Mouse (Mus musculus): ENCODE results near the gene Rpl3. TPM values are rescaled to one million over a fixed set of nuclear protein-coding genes. Genes with fewer than 3 reads are reported as not detected.

Gene Rpl3
- polyA plus RNA-seq, 1 experiment from 2014 or later = 548 TPM

DNA sequence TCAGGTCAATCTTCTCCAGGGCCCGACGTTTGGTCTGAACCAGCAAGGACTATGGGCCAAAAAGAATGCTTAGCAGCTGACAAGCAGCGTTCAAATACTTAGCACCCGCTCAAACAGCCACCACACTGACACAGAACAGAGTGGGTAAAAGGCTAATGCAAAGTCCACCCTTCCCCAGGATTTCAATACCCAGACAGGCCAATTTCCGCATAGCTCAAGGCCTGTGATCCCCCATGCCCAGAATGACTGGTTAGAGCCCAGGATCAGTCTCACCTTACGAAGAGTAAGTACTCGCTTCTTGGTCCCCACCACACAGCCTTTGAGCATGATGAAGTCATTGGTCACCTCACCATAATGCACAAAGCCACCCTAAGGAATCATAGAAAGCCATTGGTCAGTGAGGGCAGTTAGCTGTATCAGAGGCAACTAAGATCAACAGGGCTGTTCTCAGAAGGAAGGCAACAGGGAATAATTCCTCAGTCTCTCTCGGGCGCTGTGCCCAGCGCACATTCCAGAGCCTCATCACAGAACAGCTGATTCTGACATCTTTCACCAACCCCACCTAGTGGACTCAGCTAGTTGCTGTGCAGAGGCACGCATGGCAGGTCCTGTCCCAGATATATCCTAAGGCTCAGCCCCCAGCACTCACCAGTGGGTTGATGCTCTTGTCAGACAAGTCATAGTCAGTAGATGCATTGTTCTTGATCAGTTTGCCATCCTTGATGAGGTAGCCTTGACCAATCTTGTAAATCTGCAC lies 13.4 kb downstream of the Rpl3 start:
- peaks cover 34% of the 10 kb centered on the region for H3K36me3 ChIP-seq (ENCODE audit: control insufficient read depth, insufficient read depth, low read length)
- 78% methylated on average over 11 of the region's 11 CpGs for WGBS
- no peak for ATAC-seq
- no peak overlapping the region for H3K27ac ChIP-seq (ENCODE audit: low read length)
- H3K4me2 ChIP-seq (ENCODE audit: low read length) = no peak overlapping the region
- H3K4me1 ChIP-seq (ENCODE audit: control insufficient read depth, insufficient read depth, low read length) = peaks cover 19% of the 10 kb centered on the region
- no peak overlapping the region for H3K9ac ChIP-seq (ENCODE audit: low read depth, low read length)
- no peak overlapping the region for H3K4me3 ChIP-seq (ENCODE audit: low read depth, low read length)
- H3K27me3 ChIP-seq (ENCODE audit: control insufficient read depth, insufficient read depth, low read depth, low read length) = no peaks in the 10 kb centered on the region
- no peaks in the 10 kb centered on the region for H3K9me3 ChIP-seq (replicated peaks; ENCODE audit: control insufficient read depth, low read length, poor library complexity, severe bottlenecking)

DNA sequence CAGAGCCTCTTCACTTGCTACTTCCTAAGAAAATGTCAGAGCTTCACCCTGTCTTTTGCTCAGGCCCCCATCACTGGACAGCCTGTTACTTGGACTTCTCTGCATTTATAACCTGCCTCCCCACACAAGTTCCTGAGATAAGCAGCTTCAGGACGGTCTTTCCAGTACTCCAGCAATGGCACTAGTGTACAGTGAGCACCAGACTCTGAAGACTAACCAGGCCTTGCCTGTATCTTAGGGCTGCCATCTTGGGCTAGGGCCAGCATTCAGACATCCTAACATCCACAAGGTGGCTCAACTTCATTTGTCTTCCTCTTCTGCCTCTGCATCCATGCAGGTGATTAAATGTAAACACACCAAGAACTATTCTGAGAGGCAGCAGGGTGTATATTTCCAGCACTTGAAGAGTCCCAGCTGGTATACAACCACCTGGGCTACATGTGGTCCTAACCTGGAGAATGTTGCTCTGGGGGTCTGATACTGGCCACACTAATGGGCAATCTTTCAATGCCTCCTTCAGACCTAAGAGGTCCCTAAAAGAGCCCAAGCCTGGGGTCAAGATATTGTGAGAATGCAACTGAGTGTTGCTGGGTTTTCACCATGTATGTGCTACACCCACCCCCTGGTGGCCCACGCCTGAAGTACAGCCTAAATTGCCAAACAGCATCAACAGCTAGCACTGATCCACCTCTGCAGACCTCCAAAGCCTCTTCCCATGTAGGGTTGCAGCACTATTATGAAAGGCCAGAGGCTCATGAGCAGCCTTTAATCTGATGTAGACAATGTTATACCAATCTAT lies 15.1 kb downstream of the Rpl3 start:
- Histone ChIP-seq H3K4me2 (ENCODE audit: low read length) (no peak overlapping the region), H3K4me1 (ENCODE audit: control insufficient read depth, insufficient read depth, low read length) (peaks cover 10% of the 10 kb centered on the region), H3K4me3 (ENCODE audit: low read depth, low read length) (no peak overlapping the region), H3K36me3 (ENCODE audit: control insufficient read depth, insufficient read depth, low read length) (peaks cover 34% of the 10 kb centered on the region), H3K27me3 (ENCODE audit: control insufficient read depth, insufficient read depth, low read depth, low read length) (no peaks in the 10 kb centered on the region), H3K27ac (ENCODE audit: low read length) (no peak overlapping the region), H3K9ac (ENCODE audit: low read depth, low read length) (no peak overlapping the region), H3K9me3 (replicated peaks; ENCODE audit: control insufficient read depth, low read length, poor library complexity, severe bottlenecking) (no peaks in the 10 kb centered on the region)
- ATAC-seq = peak; percentile 34; the same call in 1 of the 2 replicates
- 6% methylated on average over 2 of the region's 2 CpGs for WGBS

DNA sequence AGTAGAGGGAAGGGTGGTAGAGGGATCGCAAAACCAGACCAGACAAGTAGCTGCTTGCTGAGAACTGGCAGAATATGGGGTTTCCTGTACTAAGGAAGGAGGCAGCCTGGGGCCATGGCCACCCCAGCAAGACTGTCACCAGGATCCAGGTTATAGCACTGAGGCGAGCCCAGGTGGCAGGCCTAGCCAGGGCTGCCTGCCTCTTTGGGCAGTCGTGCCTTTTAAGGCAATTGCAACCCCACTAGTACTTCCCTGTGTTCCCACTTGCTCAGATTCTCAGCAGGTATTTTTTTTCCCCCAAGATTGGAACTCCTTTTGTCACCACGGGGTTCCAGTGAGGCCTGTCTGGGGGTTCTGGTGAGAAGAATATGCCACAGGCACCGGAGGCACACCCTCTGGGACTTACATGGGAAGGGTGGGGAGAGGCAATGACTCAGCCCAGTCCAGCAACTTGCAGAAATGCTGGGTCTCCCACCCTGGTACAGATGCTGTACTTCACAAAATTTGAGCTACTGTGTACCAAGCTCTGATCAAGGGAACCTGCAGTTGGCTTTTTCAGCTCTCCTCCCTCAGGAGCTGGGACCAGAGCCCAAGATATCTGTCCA lies 15.8 kb downstream of the Rpl3 start:
- H3K4me3 ChIP-seq (ENCODE audit: low read depth, low read length) = no peak overlapping the region
- 33% methylated on average over 5 of the region's 5 CpGs for WGBS
- peaks cover 3% of the 10 kb centered on the region for H3K4me1 ChIP-seq (ENCODE audit: control insufficient read depth, insufficient read depth, low read length)
- 0 out of 2 replicates have a peak overlapping the region, but pooled peaks have one; percentile 14 for H3K9ac ChIP-seq (ENCODE audit: low read depth, low read length)
- H3K4me2 ChIP-seq (ENCODE audit: low read length) = no peak overlapping the region
- ATAC-seq = no peak
- H3K27me3 ChIP-seq (ENCODE audit: control insufficient read depth, insufficient read depth, low read depth, low read length) = no peaks in the 10 kb centered on the region
- no peak overlapping the region for H3K27ac ChIP-seq (ENCODE audit: low read length)
- H3K9me3 ChIP-seq (replicated peaks; ENCODE audit: control insufficient read depth, low read length, poor library complexity, severe bottlenecking) = no peaks in the 10 kb centered on the region
- H3K36me3 ChIP-seq (ENCODE audit: control insufficient read depth, insufficient read depth, low read length) = peaks cover 30% of the 10 kb centered on the region

DNA sequence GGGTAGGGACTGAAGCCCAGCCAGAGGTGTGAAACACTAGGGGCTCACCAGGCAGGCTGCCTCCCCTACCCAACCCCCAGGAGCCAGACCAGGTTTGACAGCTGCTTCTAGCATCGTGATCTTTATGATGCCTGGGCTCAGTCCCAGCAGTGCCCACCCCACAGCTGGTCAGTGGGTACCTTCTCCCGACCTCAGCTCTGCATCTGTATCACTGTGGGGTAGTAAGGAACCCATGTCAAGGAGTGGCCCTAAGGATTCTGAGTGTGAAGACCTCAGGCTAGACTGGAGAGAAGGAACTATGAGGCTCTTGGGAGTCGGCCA lies 16.3 kb downstream of the Rpl3 start:
- no peak for ATAC-seq
- H3K9ac ChIP-seq (ENCODE audit: low read depth, low read length) = 0 out of 2 replicates have a peak overlapping the region, but pooled peaks have one; percentile 14
- H3K27ac ChIP-seq (ENCODE audit: low read length) = no peak overlapping the region
- H3K36me3 ChIP-seq (ENCODE audit: control insufficient read depth, insufficient read depth, low read length) = peaks cover 29% of the 10 kb centered on the region
- no peak overlapping the region for H3K4me3 ChIP-seq (ENCODE audit: low read depth, low read length)
- H3K4me1 ChIP-seq (ENCODE audit: control insufficient read depth, insufficient read depth, low read length) = no peaks in the 10 kb centered on the region
- no peaks in the 10 kb centered on the region for H3K27me3 ChIP-seq (ENCODE audit: control insufficient read depth, insufficient read depth, low read depth, low read length)
- H3K9me3 ChIP-seq (replicated peaks; ENCODE audit: control insufficient read depth, low read length, poor library complexity, severe bottlenecking) = no peaks in the 10 kb centered on the region
- H3K4me2 ChIP-seq (ENCODE audit: low read length) = no peak overlapping the region
- WGBS = 56% methylated on average over 3 of the region's 3 CpGs

DNA sequence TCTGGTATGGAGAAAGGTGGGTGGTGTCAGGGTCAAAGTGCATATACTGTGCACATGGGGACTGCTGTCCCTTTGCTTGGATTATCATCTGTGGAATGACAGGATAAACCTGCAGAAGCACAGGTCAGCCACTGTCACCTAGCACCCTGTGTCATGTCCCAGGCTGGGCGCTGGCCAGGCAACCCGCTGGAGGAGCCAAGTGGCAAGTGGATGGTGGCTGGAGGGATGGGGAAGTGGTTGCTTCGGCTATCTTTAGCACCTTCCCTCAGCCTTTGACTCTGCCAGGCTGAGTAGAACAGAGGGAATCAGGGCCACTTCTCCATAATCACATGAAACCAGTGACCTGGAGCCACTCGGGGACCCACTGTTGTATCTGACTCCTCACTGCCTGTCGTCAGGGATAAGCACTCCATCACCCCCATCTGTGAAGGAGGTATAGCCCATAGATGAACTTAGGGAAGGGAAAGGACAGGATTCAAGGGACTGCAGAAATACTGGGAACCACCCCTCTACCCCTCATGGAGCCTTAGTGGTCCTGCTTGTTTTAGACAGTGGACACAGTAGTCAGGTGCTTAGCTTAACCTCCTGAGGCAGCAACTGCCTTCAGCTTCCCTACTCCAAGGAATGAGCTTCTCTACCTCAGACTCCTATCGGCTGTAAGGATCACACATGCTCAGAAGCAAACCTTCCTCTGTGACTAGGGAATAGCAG lies 16.9 kb downstream of the Rpl3 start:
- no peaks in the 10 kb centered on the region for H3K27me3 ChIP-seq (ENCODE audit: control insufficient read depth, insufficient read depth, low read depth, low read length)
- H3K36me3 ChIP-seq (ENCODE audit: control insufficient read depth, insufficient read depth, low read length) = peaks cover 26% of the 10 kb centered on the region
- no peak overlapping the region for H3K9ac ChIP-seq (ENCODE audit: low read depth, low read length)
- no peaks in the 10 kb centered on the region for H3K9me3 ChIP-seq (replicated peaks; ENCODE audit: control insufficient read depth, low read length, poor library complexity, severe bottlenecking)
- WGBS = 69% methylated on average over 6 of the region's 6 CpGs
- no peak for ATAC-seq
- no peak overlapping the region for H3K27ac ChIP-seq (ENCODE audit: low read length)
- no peak overlapping the region for H3K4me2 ChIP-seq (ENCODE audit: low read length)
- no peaks in the 10 kb centered on the region for H3K4me1 ChIP-seq (ENCODE audit: control insufficient read depth, insufficient read depth, low read length)
- no peak overlapping the region for H3K4me3 ChIP-seq (ENCODE audit: low read depth, low read length)

DNA sequence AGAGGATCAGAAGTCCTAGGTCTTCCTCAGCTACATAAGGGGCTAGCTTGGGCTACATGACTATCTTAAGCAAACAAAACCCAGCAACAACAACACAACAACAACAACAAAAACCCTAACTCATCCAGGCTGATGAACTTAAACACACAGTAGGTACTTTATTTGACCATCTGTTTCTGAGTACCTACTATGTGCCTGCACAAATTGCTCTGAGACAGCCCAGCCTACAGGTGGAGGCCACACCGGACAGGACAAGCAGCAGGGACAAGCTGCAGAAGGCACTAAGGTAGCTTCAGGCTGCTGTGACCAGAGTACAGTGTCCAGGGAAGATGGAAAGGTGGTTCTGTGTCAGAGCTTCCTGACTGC lies 18.4 kb downstream of the Rpl3 start:
- Histone ChIP-seq H3K36me3 (ENCODE audit: control insufficient read depth, insufficient read depth, low read length) (peaks cover 15% of the 10 kb centered on the region), H3K27me3 (ENCODE audit: control insufficient read depth, insufficient read depth, low read depth, low read length) (no peaks in the 10 kb centered on the region), H3K4me3 (ENCODE audit: low read depth, low read length) (no peak overlapping the region), H3K4me1 (ENCODE audit: control insufficient read depth, insufficient read depth, low read length) (no peaks in the 10 kb centered on the region), H3K27ac (ENCODE audit: low read length) (no peak overlapping the region), H3K9me3 (replicated peaks; ENCODE audit: control insufficient read depth, low read length, poor library complexity, severe bottlenecking) (no peaks in the 10 kb centered on the region), H3K4me2 (ENCODE audit: low read length) (no peak overlapping the region), H3K9ac (ENCODE audit: low read depth, low read length) (no peak overlapping the region)
- ATAC-seq = no peak
- WGBS = 100% methylated on average over 1 of the region's 1 CpGs

DNA sequence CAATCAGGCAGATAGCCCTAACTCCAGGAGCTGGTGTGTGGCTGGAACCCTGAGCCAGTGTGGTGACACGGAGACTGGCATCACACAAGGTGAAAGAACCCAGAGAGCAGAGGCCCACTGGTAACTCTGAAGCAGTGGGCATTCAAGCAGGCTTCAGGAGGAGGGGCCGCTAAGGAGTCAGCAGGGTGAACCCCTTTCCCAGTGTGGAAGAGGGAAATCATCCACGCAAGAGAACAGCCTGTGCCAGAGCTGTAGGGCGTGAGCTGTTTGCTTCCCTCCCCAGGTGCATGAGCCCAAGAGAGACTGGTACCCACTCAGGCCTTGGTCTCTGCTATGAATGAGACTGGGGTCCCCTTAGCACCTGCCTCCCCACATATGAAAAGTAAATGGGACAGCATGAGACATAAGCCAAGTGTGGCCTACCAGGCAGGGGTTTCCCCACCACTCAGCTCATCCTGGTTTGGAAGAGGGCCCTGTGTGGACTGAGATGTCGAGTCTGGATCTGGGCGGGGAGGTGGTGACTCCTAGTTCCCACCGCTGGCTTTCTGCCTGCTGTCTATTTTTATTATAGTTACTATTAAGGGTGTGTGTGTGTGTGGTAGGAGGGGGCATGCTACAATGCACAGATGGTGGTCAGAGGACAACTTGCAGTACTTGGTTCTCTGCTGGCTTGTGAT lies 19.0 kb downstream of the Rpl3 start:
- H3K4me2 ChIP-seq (ENCODE audit: low read length) = no peak overlapping the region
- peaks cover 10% of the 10 kb centered on the region for H3K36me3 ChIP-seq (ENCODE audit: control insufficient read depth, insufficient read depth, low read length)
- 78% methylated on average over 7 of the region's 7 CpGs for WGBS
- H3K9ac ChIP-seq (ENCODE audit: low read depth, low read length) = no peak overlapping the region
- H3K9me3 ChIP-seq (replicated peaks; ENCODE audit: control insufficient read depth, low read length, poor library complexity, severe bottlenecking) = no peaks in the 10 kb centered on the region
- no peaks in the 10 kb centered on the region for H3K4me1 ChIP-seq (ENCODE audit: control insufficient read depth, insufficient read depth, low read length)
- no peak overlapping the region for H3K4me3 ChIP-seq (ENCODE audit: low read depth, low read length)
- no peaks in the 10 kb centered on the region for H3K27me3 ChIP-seq (ENCODE audit: control insufficient read depth, insufficient read depth, low read depth, low read length)
- H3K27ac ChIP-seq (ENCODE audit: low read length) = no peak overlapping the region
- ATAC-seq = no peak

DNA sequence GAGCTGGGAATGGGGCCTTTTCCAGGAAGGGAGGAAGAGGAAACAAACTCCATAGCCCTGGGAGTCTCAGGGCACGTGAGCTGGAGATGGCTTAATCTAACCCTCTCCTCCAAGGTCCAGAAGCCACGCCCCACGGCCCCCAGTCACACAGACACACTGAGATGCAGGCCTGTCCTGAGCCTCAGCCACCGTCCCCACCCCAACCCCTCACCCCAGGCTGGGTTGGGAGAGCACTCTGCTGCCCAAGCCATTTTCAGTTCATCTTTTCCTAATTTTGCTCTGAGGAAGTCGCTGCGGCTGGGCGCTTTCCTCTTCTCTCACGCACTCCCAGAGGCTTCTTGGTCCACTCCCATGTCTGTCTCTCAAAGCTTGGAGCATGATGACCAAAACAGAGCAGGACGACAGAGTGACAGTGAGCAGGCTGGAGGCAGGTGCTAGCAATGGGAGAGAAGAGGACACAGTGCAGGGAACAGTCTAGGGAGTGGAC lies 19.7 kb downstream of the Rpl3 start:
- H3K4me1 ChIP-seq (ENCODE audit: control insufficient read depth, insufficient read depth, low read length) = no peaks in the 10 kb centered on the region
- H3K4me3 ChIP-seq (ENCODE audit: low read depth, low read length) = no peak overlapping the region
- H3K27ac ChIP-seq (ENCODE audit: low read length) = no peak overlapping the region
- no peaks in the 10 kb centered on the region for H3K27me3 ChIP-seq (ENCODE audit: control insufficient read depth, insufficient read depth, low read depth, low read length)
- ATAC-seq = no peak
- no peak overlapping the region for H3K4me2 ChIP-seq (ENCODE audit: low read length)
- WGBS = 41% methylated on average over 9 of the region's 9 CpGs
- H3K9ac ChIP-seq (ENCODE audit: low read depth, low read length) = no peak overlapping the region
- peaks cover 4% of the 10 kb centered on the region for H3K36me3 ChIP-seq (ENCODE audit: control insufficient read depth, insufficient read depth, low read length)
- no peaks in the 10 kb centered on the region for H3K9me3 ChIP-seq (replicated peaks; ENCODE audit: control insufficient read depth, low read length, poor library complexity, severe bottlenecking)
